Mouse (Mus musculus) heart, postnatal 0 days (tissue): Measurements from ENCODE around the gene Slc25a18.

Experiments used
- CTCF ChIP-seq: IDR thresholded peaks from 2 replicates; pipeline ENCODE4 v1.5.1; 2016; ENCODE audit warnings: antibody characterized with exemption, control low read depth, low read depth
- EP300 ChIP-seq: IDR thresholded peaks from 2 replicates; pipeline ENCODE4 v1.6.1; 2016; ENCODE audit warnings: antibody characterized with exemption, low read depth

DNA sequence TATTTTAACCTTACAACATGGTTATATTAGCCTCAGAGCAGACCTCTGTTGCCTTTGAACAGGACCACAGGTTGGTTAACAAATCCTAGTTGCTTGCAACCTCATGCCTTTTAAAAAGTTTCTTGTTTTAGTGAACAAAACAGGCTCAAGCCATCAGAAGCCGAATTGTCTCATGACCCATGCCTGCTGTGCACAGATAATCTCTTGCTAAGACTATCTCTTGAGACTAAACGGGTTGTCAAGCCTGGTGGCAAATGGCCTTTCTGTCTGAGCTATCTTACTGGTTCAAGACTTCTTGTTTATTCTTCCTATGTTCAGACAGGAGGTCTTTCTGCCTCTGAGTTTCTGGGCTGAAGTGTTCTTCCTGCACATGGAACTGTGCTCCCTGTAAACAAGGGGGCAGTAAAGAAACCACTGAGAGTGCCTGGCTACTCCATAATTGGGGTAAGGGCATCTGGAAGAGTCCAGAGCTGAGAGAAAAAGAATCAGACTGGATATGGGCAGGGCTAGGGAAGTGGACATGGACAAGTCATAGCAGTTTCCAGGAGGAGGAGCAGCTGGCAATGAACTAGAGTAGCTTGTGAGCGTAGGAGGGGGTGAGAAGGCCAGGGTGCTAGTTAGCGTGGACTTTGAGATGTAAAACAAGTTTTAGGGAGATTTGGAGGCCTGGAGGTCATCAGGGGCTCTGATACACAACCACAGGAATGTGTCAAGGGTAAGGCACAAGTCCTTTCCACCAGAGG, 57.7 kb downstream of the Slc25a18 start:
- no peak for TF ChIP-seq CTCF
- TF ChIP-seq EP300 = no peak
